Mouse (Mus musculus): ENCODE data around the gene Ccdc188.

The Ccdc188 gene

DNA sequence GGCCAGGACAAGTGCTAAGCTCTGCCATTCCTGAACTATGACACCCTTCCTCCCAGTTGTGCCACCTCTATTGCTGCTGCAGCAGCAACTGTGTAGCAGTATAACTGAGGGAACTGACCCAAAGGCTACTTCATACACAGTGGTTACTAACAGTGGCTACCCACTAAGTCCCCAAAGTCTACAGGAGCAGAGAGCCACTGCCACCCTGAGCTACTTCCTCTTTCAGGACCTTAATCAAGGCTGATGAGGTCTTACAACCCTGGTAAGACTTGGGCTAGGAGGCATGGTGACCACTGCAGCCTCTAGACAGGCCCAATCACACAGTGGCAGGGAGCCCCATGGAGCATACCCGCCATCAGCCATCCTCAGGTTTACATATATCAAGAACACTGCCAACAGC is 15.6 kb upstream of the Ccdc188 start:
- DNase-seq (ENCODE audit: low spot score), result no peak

DNA sequence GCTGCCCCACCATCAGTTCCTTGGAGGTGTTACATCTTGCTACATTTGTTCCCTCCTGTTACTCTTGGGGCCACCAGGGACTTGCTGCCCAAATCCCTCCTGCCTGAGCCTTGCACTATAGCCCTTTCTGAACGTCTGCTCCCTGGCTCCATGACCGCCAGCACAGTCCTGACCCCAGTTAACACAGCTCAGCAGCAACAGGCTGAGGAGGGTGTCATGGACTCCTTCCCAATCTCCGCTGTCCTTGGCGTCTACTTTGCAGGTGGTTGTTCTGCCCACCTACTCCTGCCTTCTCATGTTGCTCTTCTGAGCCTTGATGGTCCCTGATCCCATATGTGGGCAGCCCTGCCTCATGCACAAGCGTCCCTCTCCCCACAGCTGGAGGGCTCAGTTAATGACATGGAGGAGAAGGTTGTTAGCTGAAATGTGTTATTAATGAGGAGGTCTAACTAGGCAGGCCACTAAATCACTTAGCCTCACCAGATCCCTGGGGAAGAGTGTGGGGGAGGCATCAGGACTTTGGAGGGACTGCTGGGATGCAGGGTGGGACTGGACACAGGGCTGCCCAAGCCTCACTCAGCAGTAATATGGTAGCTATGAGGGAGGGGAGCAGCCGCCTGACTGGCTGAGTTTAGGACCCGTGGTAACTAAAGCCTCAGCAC is 14.1 kb upstream of the Ccdc188 start:
- DNase-seq (ENCODE audit: low spot score), result no peak

DNA sequence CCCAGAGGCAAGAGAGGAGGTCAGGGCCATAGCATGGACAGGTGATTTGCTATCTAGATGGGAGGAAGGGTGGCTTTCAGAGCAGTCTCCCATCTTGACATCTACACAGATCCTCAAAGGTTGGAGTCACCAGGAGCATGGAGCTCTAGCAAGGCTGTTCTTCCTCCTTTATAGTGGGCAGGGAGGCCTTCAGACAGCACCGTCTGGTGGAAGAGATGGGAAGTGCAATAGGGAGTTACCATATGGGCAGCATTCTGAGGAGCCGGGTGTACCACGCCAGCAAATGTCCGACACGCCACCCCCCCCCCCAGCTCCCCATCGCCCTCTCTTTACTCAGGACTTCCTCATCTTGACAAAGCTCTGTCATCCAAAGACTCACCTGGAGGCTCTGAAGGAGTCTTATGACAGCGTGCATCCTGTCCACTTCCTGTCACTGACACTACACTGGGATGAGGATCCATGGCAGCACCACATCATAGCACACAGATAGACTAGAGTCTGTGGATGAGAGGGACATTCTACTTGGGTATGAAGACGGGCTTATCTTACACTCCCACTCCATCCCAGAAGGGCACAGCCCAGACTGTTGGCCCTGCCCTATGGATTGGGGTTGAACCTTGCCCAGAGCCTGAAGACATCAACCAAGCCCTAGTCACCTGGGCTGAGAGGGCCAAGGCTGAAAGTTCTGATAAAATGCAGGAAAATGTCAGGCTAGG is 6.8 kb upstream of the Ccdc188 start:
- peak; percentile 81 for DNase-seq (ENCODE audit: low spot score)

DNA sequence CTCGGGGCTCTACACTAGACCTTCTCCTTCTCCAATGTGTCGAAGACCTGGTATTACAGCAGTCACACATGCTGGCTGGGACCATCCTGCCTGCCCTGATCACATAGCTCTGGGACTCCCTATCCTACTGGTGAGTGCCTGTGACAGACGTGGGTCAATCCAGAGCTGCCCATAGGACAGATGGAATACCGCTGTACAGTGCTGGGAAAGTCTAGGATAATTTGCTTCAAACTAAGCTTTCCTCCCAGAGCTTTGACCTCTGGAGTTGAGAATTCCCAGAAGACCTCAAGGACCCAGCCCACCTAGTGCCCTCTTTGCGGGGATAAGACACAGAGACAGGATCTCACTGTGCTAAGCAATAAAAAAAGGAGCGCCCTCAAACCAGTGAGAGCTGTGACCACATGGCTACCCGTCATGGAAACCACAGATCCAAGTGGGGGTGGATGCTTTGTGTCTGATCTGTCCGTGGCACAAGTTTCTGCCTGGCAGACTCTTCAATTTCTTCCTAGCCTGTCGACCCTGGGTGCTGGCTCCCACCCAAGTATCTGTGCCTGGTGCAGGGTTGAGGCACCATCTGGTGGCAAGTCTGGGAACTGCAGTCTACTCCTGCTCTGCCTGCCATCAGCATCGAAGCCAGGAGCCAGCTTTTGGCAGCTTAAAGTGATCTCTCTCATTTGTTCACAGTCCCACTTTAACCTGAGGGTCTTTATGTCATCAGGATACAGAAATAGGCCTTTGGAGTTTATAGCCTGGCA is 6.1 kb upstream of the Ccdc188 start:
- DNase-seq (ENCODE audit: low spot score), result peak; percentile 96

DNA sequence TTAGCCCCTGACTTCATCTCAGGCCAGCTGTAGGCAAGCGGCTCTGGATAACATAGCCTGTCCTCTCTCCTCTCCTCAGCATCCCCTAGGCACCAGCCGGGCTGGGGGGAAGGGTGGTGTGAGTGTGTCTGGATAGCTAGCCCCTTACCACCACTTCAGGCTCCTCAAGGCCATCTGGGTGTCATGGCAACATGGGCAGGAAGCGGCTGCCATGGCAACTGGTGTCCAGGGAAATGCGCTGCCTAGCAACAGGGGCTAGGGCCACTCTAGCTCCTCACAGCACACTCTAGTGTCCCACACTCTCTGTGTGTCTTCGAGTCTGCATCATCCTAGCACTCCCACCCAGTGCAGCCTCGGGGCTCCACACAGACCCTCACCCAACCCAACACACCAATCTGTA is 4.0 kb upstream of the Ccdc188 start:
- peak; percentile 95 for DNase-seq (ENCODE audit: low spot score)

DNA sequence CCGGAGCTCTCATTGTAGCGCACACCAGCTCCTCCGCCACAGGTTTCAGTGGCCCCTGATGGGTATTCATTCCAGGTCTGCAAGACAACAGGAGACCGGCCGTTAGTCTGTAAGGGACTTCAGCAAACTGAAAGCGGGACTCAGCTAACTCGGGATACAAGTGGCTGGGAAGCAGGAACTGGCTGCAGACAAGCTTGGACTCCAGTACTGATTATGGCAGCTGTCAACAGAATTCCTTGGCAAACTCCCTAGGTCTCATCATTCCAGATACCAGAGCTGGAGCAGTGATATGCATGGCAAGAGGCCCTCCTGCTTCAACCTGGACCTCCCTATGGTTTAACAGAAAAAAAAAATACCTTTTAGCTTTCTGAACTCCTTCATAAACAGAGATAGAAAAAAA is 2.8 kb upstream of the Ccdc188 start:
- no peak for DNase-seq (ENCODE audit: low spot score)

DNA sequence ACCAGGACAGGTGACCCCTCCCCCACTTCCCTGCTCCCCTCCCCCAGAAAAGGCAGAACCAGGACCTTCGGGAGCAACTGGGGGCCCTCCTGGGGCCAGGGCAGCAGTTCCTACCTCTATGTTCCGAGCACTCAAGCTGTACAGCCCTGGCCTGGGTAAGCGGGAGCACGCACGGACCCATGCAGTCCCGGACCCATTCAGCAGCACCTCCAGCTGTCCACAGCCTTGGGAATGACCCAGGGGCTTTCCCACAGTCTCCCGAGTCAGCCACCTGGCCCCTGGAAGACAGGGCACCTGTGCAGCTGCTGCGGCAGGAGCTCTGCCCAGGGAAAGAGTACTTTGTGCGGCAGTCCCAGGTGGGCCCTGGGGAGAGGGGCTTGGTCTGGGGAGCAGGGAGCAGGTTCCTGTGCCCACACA is 909 bp downstream of the Ccdc188 start:
- DNase-seq (ENCODE audit: low spot score), result no peak

DNA sequence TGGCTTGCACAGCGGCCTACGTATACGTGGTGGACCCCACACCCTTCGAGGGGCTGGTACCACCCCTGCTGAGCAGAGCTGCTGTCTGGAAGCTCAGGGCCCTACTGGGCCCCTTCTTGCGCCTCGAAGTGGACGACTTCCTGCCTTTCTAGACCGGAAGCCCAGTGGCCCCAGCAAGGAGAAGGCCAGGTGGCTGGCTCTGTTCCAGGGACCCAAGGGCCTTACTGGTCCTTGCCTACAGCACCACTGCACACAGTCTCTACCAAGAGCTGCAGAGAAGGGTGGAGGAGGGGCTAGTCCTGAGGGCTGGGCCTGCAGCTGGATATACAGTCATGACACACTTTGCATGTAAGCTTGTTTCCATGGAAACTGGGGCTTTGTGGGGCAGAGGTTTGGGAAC is 2.3 kb downstream of the Ccdc188 start:
- no peak for DNase-seq (ENCODE audit: low spot score)

DNA sequence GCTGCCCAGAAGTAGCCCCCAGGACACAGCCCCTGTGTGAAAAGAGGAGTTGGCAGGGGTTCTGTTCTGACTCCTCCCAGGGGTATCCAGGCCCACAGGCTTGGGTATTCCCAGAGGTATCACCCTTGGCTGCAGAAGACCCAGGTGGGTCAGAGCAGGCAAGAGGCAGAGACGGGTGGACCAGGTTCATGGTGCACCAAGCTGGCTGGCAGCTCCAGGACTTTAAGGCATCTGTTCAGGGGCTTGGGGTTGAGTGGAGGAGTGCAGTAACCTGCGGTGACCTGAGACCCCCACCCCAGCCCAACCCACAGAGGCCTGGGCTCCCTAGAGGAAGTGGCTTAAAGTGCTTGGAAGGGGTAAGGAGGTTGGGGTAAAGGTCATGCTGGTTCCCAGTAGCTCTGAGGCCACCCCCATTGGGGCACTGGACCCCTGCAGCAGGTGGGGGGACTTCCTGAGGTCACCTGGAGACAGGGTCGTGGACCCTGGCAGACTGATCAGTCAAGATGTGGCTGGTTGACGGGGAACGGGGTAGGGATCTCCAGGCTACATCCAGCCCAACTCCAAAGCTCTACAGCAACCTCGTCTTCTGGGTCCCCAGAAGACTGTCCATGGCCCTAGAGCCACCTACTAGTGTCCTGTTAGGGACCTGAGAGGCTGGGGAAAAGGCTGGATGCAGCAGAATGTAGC is 3.3 kb downstream of the Ccdc188 start:
- no peak for DNase-seq (ENCODE audit: low spot score)

DNA sequence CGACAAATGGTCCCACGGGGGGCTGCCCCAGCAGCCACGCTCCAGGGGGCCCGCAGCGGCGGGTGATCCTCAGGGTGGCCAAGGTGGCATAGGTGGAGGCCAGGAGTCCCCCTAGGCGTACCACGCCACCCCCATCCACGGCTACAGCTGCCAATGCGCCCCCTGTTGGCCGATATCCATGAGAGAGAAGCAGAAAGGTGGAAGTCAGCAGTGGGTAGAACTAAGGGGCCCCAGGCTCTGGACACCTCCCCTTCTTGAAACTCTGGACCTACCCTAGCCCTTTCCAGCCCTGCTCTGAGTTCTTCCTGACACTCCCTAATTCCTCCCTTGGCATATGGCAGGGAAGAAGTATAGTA is 3.8 kb downstream of the Ccdc188 start:
- no peak for DNase-seq (ENCODE audit: low spot score)

DNA sequence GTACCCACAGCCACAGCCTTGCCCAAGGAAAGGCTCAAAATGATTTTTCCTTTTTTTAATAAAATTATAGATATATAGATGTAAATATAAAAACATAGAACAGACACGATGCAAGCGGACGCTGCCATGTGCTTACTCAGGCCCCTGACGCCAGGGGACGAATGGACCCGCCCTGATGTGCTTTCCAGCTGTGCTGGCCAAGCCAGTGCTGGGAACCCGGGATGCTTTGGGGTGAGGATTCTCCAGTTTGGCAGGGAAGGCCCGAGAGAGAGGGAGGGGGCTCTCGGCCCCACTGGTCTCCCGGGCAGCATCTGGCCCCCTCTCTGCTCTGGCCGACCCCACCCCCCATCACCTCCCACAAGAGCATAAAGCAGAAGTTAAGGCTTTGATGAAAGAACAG is 4.5 kb downstream of the Ccdc188 start:
- DNase-seq (ENCODE audit: low spot score), result no peak

DNA sequence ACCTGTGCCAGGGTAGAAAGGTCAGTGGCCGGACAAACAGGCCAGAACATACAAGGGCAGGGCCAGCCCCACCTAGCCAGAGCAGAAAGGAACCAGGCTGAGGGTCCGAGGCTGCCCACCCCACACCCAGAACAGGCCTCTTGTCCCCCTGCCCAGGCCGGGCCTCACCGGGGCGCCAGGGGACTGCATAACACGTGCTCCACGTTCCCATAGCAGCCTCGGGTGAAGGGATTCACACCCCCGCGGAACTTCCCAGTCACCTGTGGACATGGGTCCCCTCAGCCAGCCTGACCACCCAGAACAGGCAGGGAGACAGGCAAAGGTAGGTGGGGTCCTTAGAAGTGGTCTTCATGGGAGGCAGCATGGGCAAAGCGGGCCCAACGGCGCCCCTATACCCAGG is 9.5 kb downstream of the Ccdc188 start:
- no peak for DNase-seq (ENCODE audit: low spot score)

DNA sequence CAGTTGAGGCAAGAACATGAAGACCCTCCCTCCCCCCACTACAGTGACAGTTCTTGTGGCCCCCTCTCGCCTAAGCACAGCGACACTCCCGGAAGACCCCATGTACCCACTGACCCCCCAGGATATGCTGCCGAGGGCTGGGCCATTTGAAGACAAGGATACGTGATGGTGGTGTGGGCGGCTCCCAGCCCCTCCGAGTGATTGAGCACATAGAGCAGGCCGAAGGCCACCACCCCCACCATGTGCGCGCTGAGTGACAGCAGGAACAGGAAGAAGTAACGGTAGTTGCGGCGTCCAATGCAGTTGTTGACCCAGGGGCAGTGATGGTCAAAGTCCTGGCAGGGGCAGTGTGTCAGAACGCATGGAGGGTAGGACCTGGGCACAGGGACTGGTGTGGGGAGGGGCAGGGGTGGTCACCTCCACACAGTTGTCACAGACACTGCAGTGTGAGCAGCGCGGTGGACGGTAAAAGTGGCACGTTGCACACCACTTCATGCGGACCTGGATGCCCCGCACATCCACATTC is 10.3 kb downstream of the Ccdc188 start:
- no peak for DNase-seq (ENCODE audit: low spot score)

DNA sequence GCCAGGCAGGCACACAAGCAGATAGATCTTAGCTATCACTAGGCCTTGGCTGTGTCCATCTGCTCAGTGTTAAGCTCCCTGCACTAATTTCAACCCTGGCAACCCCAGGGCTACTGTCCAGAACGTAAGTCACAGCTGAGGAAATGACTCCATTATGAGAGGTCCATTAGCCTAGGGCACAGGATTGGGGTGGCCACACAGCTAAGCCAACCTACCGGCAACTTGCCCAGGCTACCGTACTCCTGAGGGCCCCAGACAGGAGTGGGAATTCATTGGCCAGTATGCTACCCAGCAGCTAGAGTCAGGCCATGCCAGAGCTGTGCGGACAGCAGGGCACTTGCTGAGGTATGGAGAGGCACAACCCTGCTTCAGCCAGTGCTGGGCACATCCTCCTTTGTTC is 11.2 kb downstream of the Ccdc188 start:
- DNase-seq (ENCODE audit: low spot score), result no peak

DNA sequence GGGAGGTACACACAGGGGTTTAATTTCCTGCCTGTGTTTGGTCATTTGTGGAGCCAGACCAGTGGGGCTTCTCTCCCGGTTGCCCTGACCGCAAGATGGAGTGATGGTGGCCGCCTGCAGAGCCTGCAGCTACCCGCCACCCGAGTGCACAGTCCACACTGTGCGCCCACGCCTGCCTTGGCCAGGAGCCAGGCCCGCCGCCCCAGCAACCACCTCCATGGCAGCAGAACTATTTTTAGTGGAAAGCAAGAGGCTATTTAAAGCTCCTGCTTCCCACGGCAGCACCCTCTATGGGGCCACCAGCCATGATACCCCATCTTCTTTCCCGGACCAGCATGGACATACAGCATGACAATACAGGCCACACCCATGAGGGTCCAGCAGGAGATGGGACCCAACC is 11.9 kb downstream of the Ccdc188 start:
- DNase-seq (ENCODE audit: low spot score), result no peak

DNA sequence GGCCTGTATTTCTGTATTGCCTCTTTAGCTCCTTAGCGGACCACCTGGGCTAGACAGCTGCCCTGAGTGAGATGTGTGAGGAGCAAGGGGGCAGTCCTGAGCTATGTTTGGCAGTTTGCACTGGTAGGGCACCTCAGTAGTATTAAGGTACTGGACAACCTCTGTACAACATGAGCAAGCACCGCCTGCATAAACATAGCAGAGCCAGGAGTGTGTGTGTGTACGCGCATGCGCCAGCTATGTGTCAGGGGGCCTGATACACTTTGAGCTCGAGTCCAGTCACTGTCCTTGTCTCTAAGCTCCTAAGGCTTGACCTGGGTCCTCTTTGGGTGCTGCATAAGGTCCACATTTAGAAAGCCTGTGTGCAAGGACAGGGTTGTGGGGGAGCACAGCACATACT is 12.9 kb downstream of the Ccdc188 start:
- no peak for DNase-seq (ENCODE audit: low spot score)

DNA sequence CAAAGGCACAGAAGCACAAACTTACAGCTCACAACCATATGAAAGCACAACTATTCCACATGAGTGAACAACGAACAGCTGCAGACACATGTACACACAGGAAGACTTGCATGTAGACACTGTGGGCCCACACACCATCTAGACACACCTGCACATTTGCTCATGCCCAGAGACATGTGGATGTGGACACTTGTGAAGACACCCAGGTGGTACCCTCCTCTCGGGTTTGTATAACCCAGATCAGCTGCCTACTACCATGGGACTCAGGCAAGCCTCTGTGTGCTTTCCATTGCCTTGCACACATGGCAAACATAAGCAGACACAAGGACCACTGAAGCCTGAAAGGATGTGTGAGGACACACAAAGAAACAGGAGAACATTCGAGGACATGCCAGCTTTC is 13.4 kb downstream of the Ccdc188 start:
- no peak for DNase-seq (ENCODE audit: low spot score)

DNA sequence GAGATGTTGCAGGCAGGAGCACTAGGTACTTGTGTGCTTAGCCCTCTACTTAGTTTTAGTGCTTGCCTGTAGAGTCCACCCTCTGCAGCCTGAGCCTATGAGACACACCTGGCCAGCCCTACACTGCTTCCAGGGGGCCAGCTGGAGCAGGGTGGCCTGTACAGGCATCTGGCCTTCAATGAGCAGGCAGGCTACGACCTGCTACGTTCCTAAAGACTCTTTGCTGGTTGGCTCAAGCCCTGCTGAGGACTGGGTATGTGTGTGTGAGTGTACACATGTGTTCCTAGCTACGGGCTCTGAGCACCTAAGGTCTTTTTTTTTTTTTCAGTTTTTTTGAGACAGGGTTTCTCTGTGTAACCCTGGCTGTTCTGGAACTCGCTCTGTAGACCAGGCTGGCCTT is 13.8 kb downstream of the Ccdc188 start:
- no peak for DNase-seq (ENCODE audit: low spot score)

DNA sequence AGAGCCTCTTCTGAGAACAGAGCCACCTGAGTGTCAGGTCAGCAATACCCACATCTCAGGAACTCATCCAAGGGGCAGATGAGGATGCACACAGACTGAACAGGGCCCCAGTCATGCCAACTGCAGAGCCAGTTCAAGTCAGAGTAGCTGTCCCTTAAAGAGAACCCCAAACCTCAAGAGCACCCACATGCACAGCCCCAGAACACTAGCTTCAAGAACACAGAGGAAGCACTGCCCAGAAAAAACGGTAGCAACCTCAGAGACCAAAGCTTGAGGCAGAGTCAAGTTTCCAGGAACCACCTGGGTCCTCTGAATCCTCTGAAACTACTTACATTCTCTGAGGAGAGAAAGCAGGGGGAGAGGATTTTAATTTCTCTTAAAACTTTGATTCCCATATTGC is 15.8 kb downstream of the Ccdc188 start:
- DNase-seq (ENCODE audit: low spot score), result no peak

DNA sequence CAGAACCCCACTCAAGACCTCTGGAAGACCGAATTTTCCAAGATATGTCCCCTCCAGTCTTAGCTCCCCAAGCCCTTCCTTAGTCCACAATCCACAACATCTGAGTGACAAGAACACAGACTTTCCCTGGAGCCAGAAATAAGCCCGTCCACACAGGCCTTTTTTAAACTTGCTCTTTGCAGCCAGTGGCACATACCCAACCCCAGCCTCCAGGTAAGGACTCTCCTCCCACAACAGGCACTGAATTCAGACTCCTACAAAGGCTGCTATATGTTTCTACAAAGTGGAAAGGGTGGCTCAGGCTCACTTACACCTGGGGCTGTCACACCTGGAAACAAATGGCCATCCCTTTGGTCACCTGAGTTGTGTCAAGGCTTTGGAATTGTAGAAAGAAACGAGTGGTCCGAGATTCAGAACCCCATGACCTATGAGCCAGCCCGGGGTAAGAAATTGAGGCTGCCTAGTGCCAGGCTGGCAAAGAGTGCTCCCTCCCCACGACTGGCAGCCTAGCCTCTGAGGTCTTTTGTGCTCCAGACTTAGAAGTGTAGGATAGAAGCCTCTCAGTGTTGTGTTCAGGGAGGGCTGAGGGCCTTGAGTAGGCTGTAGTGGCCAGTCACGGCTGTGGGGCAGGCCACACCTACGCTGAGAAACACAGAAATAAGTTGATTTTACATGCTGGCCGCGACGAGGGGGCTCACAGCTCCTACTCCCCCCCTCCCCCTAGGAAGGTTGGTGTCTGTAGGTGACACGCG is 16.4 kb downstream of the Ccdc188 start:
- DNase-seq (ENCODE audit: low spot score), result peak; percentile 21

DNA sequence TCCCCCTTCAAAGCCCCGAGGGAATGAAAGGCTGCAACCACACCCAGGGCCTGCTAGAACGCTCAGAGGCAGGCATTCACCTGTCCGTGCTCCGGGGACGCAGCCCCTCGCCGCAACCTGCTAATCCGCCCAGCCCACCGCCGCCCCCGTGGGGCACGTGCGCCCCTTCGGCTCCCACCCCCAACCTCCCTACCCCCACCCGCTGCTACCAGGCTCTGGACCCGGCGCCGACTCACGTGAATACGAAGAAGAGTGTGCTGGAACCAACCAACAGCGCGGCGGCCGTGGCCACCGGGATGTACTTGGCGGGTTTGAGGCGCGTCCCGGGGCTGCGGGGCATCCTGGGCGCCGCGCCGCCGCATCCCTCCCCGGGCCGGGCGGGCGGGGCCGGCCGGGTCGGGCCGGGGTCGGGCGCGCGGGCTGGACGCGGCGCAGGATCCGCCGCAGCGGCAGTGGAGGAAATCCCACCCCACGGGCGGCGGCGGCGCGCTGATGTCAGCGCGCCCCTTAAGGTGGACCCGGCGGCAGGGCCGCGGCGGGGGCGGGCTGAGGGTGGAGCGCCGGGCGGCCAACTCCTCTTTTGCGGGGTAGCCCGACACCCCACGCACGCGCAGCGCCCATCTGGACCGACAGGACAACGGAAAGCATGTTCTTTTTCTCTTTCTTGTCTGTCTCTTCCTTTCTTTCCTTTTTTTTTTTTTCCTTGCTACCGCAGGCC is 17.2 kb downstream of the Ccdc188 start, which contains the start of gene Zdhhc8:
TSS of gene Zdhhc8 (minus strand) at position 466 of the 718 bp plus-strand sequence.
- peak; percentile 75 for DNase-seq (ENCODE audit: low spot score)
